Mouse (Mus musculus) embryo, embryonic 9.5 days (tissue): ENCODE results near the gene Plin4.

Source experiments
- DNase-seq: peaks from one replicate; pipeline ENCODE4 v3.0.0-alpha.2; 2017; ENCODE audit errors: extremely low spot score

The Plin4 gene

DNA sequence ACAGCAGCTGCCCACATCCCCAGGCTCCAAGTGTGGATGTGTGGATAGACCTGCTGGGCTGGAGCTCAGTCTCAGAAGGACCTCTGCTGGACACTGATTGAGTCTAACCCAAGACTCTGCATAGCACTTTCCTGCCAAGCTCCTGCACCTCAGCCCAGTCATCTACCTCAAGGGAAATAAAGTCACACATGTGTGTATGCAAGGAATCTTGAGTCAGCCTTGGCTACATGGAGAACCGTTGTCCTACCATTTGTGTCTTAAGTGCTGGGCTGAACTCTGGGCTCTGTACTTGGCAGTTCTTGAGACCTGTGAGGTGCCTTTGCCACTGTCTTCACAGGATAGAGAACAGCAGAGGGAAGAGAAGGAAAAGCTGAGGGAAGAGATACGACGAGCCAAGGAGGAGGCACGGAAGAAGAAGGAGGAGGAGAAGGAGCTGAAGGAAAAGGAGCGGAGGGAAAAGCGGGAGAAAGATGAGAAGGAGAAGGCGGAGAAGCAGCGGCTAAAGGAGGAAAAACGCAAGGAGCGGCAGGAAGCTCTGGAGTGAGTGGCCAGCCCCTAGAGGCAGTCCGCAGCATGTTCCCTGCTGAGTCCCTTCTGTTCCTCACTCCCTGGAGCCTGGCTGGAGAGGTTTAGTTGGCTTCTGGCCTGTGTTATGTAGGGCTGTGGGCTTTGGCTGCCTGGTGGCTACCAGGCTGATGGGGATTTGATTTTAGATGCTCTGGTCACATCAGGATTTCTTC is 52.1 kb downstream of the Plin4 start:
- no peak for DNase-seq

GRCm38 (mm10) chr17:56055945-56056678 is 53.5 kb downstream of the Plin4 start:
- DNase-seq: no peak

DNA sequence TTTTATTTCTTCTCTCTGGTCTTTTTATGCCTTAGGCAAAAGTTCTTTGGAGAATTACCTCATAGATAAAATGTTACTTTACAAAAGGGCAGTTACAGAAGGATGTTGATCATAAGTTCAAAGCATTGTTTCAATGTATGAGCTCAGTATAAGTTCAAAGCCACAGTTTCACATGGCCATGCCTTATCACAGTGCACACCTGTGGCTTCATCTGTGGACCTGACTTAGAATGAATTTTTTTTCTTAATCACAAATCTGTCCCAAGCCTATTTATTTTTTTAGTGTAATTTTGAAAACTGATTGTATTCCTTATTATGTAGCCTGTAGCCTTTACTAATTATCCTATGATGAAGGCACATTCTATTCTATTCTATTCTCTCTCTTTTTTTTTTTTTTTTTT is 54.7 kb downstream of the Plin4 start:
- no peak for DNase-seq

- no peak for DNase-seq
These were observed 58.2 kb downstream of the Plin4 start for GRCm38 (mm10) chr17:56051369-56051768.
